Mouse (Mus musculus) R1 (cell line): ENCODE measurements at regions not wholly inside any gene's neighbourhood (a gene's known extent, or its start where the extent isn't known, plus 50 kb on each side); places are given as distances from the start of the nearest gene placed in this dataset.

Experiments used
- DNase-seq: peaks from one replicate; pipeline ENCODE4 v3.0.0-alpha.2; 2018; ENCODE audit warnings: low read depth, low spot score

- DNase-seq: no peak
Observed at GRCm38 (mm10) chr1:51647955-51648354, 169.7 kb upstream of the Nabp1 start.

GRCm38 (mm10) chr1:51644399-51644798 is 166.2 kb upstream of the Nabp1 start:
- DNase-seq: peak; percentile 77

- DNase-seq: no peak
Observed at GRCm38 (mm10) chr1:51643640-51644039, 165.4 kb upstream of the Nabp1 start.

- DNase-seq: peak; percentile 54
Observed at GRCm38 (mm10) chr1:51638519-51639302, 160.5 kb upstream of the Nabp1 start.

GRCm38 (mm10) chr1:51635881-51636515 is 157.8 kb upstream of the Nabp1 start:
- DNase-seq: no peak

GRCm38 (mm10) chr1:51633795-51634194 is 155.6 kb upstream of the Nabp1 start:
- DNase-seq: no peak

- DNase-seq: no peak
Observed at GRCm38 (mm10) chr1:51632851-51633250, 154.6 kb upstream of the Nabp1 start.

GRCm38 (mm10) chr1:51629848-51630247 is 151.6 kb upstream of the Nabp1 start:
- no peak for DNase-seq

GRCm38 (mm10) chr1:51628137-51628793 is 150.0 kb upstream of the Nabp1 start:
- DNase-seq: no peak

- no peak for DNase-seq
Observed at GRCm38 (mm10) chr1:51626303-51626702, 148.1 kb upstream of the Nabp1 start.

- no peak for DNase-seq
Observed at GRCm38 (mm10) chr1:51625079-51625478, 146.9 kb upstream of the Nabp1 start.

GRCm38 (mm10) chr1:51624551-51624950 is 146.3 kb upstream of the Nabp1 start:
- peak; percentile 96 for DNase-seq

GRCm38 (mm10) chr1:51622986-51623385 is 144.8 kb upstream of the Nabp1 start:
- DNase-seq: peak; percentile 79

- peak; percentile 37 for DNase-seq
Observed at GRCm38 (mm10) chr1:51622181-51622862, 144.1 kb upstream of the Nabp1 start.

GRCm38 (mm10) chr1:51621062-51621461 is 142.8 kb upstream of the Nabp1 start:
- DNase-seq: no peak

GRCm38 (mm10) chr1:51617502-51618251 is 139.5 kb upstream of the Nabp1 start:
- DNase-seq: no peak

GRCm38 (mm10) chr1:51616091-51616490 is 137.9 kb upstream of the Nabp1 start:
- DNase-seq: no peak

- DNase-seq: peak; percentile 66
Observed at GRCm38 (mm10) chr1:51615523-51615922, 137.3 kb upstream of the Nabp1 start.

GRCm38 (mm10) chr1:51614700-51615099 is 136.5 kb upstream of the Nabp1 start:
- no peak for DNase-seq

GRCm38 (mm10) chr1:51609295-51609694 is 131.1 kb upstream of the Nabp1 start:
- DNase-seq: no peak

- no peak for DNase-seq
Observed at GRCm38 (mm10) chr1:51607437-51607855, 129.2 kb upstream of the Nabp1 start.
